Mouse (Mus musculus): Measurements from ENCODE around the gene Tmem178. TPM values are rescaled to one million over a fixed set of nuclear protein-coding genes. Genes with fewer than 3 reads are reported as not detected.

Gene Tmem178
- total RNA-seq, 2 experiments from 2014 or later: 3.2 TPM

Other genes with a start within 250 kb of the Tmem178 start
- gene Map4k3, start 216.1 kb upstream of the Tmem178 start, total RNA-seq (2021): 10 to 100 TPM; 49.6 to 51.9 TPM
- gene Thumpd2, start 120.5 kb downstream of the Tmem178 start, total RNA-seq (2021): 1 to 10 TPM; 5.1 to 6.1 TPM